Mouse (Mus musculus): Measurements from ENCODE around the gene Pigx. TPM values are rescaled to one million over a fixed set of nuclear protein-coding genes. Genes with fewer than 3 reads are reported as not detected.
A peak's percentile ranks its signal among the peaks of the same experiment; 100 is the strongest.
"Not testable (repeated sequence)": the region's sequence is repeated elsewhere in the genome, so short reads cannot be mapped to it uniquely, and the experiment has no call there.

The Pigx gene
- polyA plus RNA-seq, 1 experiment: 18.1 TPM

DNA sequence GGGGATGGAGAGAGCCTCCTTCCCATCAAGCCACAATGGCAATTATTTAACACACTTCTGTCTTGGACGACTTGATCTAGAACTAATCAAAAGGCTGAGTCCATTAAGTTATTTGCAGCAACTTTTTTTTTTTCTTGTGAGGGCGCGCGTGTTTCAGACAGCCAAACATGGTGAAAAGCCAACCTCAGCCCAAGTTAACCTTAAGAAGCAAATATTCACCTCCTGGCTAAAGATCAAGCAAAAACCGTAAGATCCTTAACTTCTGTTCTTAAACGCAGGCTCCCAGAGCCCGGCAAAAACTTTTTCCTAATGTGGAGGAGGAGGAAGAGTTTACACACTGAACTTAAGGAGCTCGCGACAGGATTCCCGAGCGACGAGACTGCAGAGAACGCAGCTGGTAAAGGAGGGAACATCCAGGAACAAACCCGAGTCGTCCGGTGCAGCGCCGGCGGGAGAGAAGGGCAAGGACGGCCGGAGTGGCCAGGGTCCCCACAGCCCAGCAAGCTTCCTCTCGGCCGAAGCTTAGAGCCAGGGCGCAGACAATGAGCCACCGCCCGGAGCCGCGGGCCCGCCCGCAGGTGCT, 21.0 kb downstream of the Pigx start:
- Histone ChIP-seq H3K4me1 (ENCODE audit: control insufficient read depth, insufficient read depth, insufficient read length) (peaks cover 6% of the 10 kb centered on the region; the same call in 1 of the 2 replicates), H3K36me3 (ENCODE audit: control insufficient read depth, insufficient read depth, low read length) (0 out of 2 replicates have a peak, but pooled peaks cover 2% of the 10 kb centered on the region), H3K4me3 (ENCODE audit: extremely low read depth, insufficient read depth, insufficient read length) (peak overlapping the region; percentile 97), H3K27ac (ENCODE audit: insufficient read depth, low read length) (peak overlapping the region; percentile 99), H3K27me3 (ENCODE audit: control insufficient read depth, insufficient read depth, low read length) (no peaks in the 10 kb centered on the region)
- DNase-seq (ENCODE audit: low read depth in 1 of 2, low spot score in 2 of 2): no peak
- TF ChIP-seq CTCF (IDR thresholded peaks at IDR 0.05; ENCODE audit: extremely low read depth, insufficient read depth, insufficient read length, insufficient replicate concordance): no peak
- TF ChIP-seq POLR2A (IDR thresholded peaks at IDR 0.05; ENCODE audit: low read depth, low read length): no peak
- under 1% methylated on average over 30 of the region's 30 CpGs for WGBS

DNA sequence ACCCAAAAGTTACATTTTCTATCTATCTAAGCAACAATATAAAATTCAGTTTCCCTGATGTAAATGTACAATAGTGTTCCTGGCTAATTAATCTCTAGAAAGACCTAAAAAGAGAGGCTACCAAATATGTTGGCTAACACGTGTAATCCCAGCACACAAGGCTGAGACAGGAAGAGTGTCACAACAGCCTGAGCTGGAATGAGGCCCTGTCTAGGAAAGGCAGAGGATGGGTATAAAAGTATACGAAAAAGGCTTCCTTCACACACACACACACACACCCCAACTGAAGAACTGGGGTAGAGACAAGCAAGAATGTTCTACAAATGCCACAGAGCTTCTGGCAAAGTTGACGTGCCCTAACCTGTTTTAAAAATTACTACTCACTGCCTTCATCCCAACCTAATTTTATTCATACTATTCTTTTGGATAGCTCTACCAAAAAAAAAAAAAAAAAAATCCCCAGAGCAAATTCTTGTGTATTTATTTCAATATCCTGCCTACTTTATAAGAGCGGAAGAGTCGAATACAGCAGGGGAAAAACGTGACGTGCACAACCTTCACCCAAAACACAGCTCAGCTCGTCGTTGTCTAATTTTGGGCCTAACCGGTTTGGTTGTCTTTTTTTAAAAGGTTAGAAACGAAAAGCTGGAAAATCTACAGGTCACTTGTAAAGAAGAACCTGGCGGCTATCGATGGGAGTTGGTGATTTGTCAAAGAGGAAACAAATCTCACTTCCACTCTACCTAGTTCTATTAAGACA, 21.7 kb downstream of the Pigx start:
- WGBS: 3% methylated on average over 13 of the region's 13 CpGs
- H3K27ac ChIP-seq (ENCODE audit: insufficient read depth, low read length): peak overlapping the region; percentile 99

DNA sequence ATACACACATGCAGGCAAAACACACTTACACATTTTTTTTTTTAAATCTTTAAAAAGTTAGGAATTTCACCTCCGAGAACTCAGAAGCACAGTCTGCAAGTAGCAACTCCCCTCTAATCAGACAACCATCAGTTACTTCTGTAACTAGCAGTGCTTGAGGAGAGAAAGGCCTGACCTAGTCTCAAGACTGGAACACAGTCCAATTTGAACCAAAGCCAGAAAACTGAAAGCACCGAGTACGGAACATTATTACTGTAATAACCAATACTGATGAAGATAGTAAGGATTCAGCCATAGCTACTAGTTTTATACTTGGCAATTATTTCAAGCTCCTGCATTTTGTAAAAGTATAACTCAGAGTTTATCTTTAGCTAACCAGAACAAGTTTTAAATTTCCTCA, 23.1 kb downstream of the Pigx start:
- peaks cover 13% of the 10 kb centered on the region; the same call in 1 of the 2 replicates for H3K4me1 ChIP-seq (ENCODE audit: control insufficient read depth, insufficient read depth, insufficient read length)
- TF ChIP-seq POLR2A (IDR thresholded peaks at IDR 0.05; ENCODE audit: low read depth, low read length): no peak
- no peak for TF ChIP-seq CTCF (IDR thresholded peaks at IDR 0.05; ENCODE audit: extremely low read depth, insufficient read depth, insufficient read length, insufficient replicate concordance)
- no peaks in the 10 kb centered on the region for H3K27me3 ChIP-seq (ENCODE audit: control insufficient read depth, insufficient read depth, low read length)
- no peak overlapping the region for H3K27ac ChIP-seq (ENCODE audit: insufficient read depth, low read length)
- DNase-seq (ENCODE audit: low read depth in 1 of 2, low spot score in 2 of 2): no peak
- no peak overlapping the region for H3K4me3 ChIP-seq (ENCODE audit: extremely low read depth, insufficient read depth, insufficient read length)
- 59% methylated on average over 3 of the region's 3 CpGs for WGBS
- H3K36me3 ChIP-seq (ENCODE audit: control insufficient read depth, insufficient read depth, low read length): 0 out of 2 replicates have a peak, but pooled peaks cover 2% of the 10 kb centered on the region

More for the DNA sequence above, 21.7 kb downstream of the Pigx start:
- no peaks in the 10 kb centered on the region for H3K27me3 ChIP-seq (ENCODE audit: control insufficient read depth, insufficient read depth, low read length)
- H3K4me3 ChIP-seq (ENCODE audit: extremely low read depth, insufficient read depth, insufficient read length): peak overlapping the region; percentile 97
- H3K36me3 ChIP-seq (ENCODE audit: control insufficient read depth, insufficient read depth, low read length): 0 out of 2 replicates have a peak, but pooled peaks cover 2% of the 10 kb centered on the region
- DNase-seq (ENCODE audit: low read depth in 1 of 2, low spot score in 2 of 2): no peak
- peaks cover 6% of the 10 kb centered on the region; the same call in 1 of the 2 replicates for H3K4me1 ChIP-seq (ENCODE audit: control insufficient read depth, insufficient read depth, insufficient read length)
- TF ChIP-seq POLR2A (IDR thresholded peaks at IDR 0.05; ENCODE audit: low read depth, low read length) (no peak), CTCF (IDR thresholded peaks at IDR 0.05; ENCODE audit: extremely low read depth, insufficient read depth, insufficient read length, insufficient replicate concordance) (no peak)

DNA sequence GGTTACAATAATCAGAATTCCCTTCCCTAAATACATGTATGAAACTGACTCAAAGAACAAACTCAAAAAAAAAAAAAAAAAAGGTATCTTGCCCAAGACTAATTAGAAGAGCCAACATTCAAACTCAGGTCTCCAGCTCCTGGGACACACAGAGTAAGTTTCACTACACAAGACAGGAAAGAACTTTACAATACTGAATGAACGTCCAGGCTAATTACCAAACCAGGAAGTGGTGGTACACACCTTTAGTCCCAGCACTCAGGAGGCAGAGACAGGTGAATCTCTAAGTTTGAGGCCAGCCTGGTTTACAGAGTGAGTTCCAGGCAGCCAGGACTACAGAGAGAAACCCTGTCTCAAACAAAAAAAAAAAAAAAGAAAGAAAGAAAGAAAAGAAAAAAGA, 23.8 kb downstream of the Pigx start:
- no peak for DNase-seq (ENCODE audit: low read depth in 1 of 2, low spot score in 2 of 2)
- WGBS: 6% methylated on average over 1 of the region's 1 CpGs
- H3K4me1 ChIP-seq (ENCODE audit: control insufficient read depth, insufficient read depth, insufficient read length): peaks cover 13% of the 10 kb centered on the region; the same call in 1 of the 2 replicates

DNA sequence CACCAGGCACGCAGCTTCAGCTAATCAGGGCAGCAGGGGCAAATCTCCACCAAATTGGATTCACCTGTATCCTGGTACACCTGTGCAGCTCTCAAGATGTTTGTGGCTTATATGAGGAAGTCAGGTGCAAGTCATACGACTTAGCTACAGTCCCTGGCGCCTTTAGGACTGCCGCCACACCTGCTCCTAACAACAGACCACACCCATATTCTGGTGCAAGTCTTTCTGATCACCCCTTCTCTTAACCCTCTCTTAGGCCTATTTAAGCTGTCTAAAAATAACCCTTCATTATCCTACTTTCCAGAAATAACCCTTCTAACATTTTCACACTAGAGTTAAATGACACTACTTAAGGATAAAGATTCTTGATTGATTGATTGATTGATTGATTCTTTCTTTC, 29.5 kb downstream of the Pigx start:
- DNase-seq (ENCODE audit: low read depth in 1 of 2, low spot score in 2 of 2); H3K4me3 ChIP-seq (ENCODE audit: extremely low read depth, insufficient read depth, insufficient read length); H3K27ac ChIP-seq (ENCODE audit: insufficient read depth, low read length); H3K27me3 ChIP-seq (ENCODE audit: control insufficient read depth, insufficient read depth, low read length); H3K36me3 ChIP-seq (ENCODE audit: control insufficient read depth, insufficient read depth, low read length): not testable (repeated sequence)
- 46% methylated on average over 4 of the region's 4 CpGs for WGBS
- peaks cover 30% of the 10 kb centered on the region; the same call in 1 of the 2 replicates for H3K4me1 ChIP-seq (ENCODE audit: control insufficient read depth, insufficient read depth, insufficient read length)

More for the DNA sequence above, 23.8 kb downstream of the Pigx start:
- Histone ChIP-seq H3K4me3 (ENCODE audit: extremely low read depth, insufficient read depth, insufficient read length) (no peak overlapping the region), H3K36me3 (ENCODE audit: control insufficient read depth, insufficient read depth, low read length) (0 out of 2 replicates have a peak, but pooled peaks cover 2% of the 10 kb centered on the region), H3K27me3 (ENCODE audit: control insufficient read depth, insufficient read depth, low read length) (no peaks in the 10 kb centered on the region), H3K27ac (ENCODE audit: insufficient read depth, low read length) (no peak overlapping the region)
- no peak for TF ChIP-seq CTCF (IDR thresholded peaks at IDR 0.05; ENCODE audit: extremely low read depth, insufficient read depth, insufficient read length, insufficient replicate concordance)
- no peak for TF ChIP-seq POLR2A (IDR thresholded peaks at IDR 0.05; ENCODE audit: low read depth, low read length)

DNA sequence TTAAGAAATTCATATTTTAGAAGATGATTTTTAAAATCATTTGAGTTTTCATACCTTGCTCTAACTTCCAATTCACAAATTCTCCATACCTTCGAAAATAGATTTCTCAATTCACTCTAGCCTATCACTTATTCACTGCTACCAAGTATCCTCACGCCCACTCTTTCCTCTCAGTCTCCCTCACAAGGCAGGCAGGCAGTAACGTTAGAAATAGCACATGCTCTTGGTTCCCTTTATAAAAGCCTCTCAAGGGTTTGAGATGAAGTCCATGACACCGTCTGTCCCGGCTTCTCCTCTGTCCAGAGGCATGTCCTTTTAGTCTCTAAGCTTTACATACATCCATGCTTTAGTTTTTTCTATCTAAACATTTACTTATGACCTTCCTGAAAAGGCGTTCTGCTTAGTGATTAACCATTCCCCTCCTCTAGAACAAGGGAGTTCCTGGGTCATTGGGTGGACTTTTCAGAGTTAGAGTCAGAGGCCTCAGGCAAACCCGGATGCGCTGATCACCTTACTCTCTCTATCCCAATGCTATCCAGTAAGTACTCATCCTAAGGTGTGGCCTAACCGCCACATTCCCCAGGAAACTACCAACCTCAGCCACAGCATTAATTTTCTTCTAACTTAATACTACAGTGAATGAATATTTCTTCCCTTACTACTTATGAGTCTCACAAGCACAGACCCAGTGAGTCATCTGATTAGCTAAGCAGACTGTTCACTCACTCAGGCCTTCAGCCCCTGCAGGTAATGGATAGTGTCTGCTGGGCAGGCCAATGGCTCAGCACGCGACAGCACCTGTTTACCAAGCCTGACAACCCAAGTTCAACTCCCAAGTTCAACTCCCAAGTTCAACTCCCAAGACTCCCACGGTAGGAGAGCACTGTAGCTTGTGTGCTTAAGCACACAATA, 30.9 kb downstream of the Pigx start:
- no peak for TF ChIP-seq CTCF (IDR thresholded peaks at IDR 0.05; ENCODE audit: extremely low read depth, insufficient read depth, insufficient read length, insufficient replicate concordance)
- no peak for DNase-seq (ENCODE audit: low read depth in 1 of 2, low spot score in 2 of 2)

More for the DNA sequence above, 30.9 kb downstream of the Pigx start:
- no peak overlapping the region for H3K27ac ChIP-seq (ENCODE audit: insufficient read depth, low read length)
- no peak overlapping the region for H3K4me3 ChIP-seq (ENCODE audit: extremely low read depth, insufficient read depth, insufficient read length)
- H3K36me3 ChIP-seq (ENCODE audit: control insufficient read depth, insufficient read depth, low read length): no peaks in the 10 kb centered on the region
- no peaks in the 10 kb centered on the region for H3K27me3 ChIP-seq (ENCODE audit: control insufficient read depth, insufficient read depth, low read length)
- WGBS: 62% methylated on average over 12 of the region's 12 CpGs
- H3K4me1 ChIP-seq (ENCODE audit: control insufficient read depth, insufficient read depth, insufficient read length): peaks cover 35% of the 10 kb centered on the region; the same call in 1 of the 2 replicates
